Mouse (Mus musculus) testis, adult 2 months (tissue): Measurements from ENCODE around the gene Hipk4. TPM values are rescaled to one million over a fixed set of nuclear protein-coding genes. Genes with fewer than 3 reads are reported as not detected.
A peak's percentile ranks its signal among the peaks of the same experiment; 100 is the strongest.

Experiments used
- H3K27ac ChIP-seq: fragments of 200-500 bp; 2 replicates; pipeline ENCODE4 v1.5.1; 2012; ENCODE audit warnings: low read depth, low read length; ENCODE audit not compliant: control insufficient read depth, insufficient read depth
- H3K27me3 ChIP-seq: fragments of 200-500 bp; 2 replicates; pipeline ENCODE4 v1.6.1; 2012; ENCODE audit warnings: mild to moderate bottlenecking, low read length, moderate library complexity; ENCODE audit not compliant: control insufficient read depth, insufficient read depth
- H3K36me3 ChIP-seq: fragments of 200-500 bp; 2 replicates; pipeline ENCODE4 v1.6.1; 2012; ENCODE audit warnings: mild to moderate bottlenecking, low read length; ENCODE audit not compliant: control insufficient read depth, insufficient read depth
- H3K4me1 ChIP-seq: fragments of 200-500 bp; 2 replicates; pipeline ENCODE4 v1.6.1; 2012; ENCODE audit warnings: low read length; ENCODE audit not compliant: control insufficient read depth, insufficient read depth
- H3K4me3 ChIP-seq: fragments of 200-500 bp; 2 replicates; pipeline ENCODE4 v1.5.1; 2012; ENCODE audit warnings: low read depth, mild to moderate bottlenecking, low read length, moderate library complexity, mixed read lengths; ENCODE audit not compliant: control insufficient read depth
- CTCF ChIP-seq: fragments of 200-500 bp; IDR thresholded peaks from 2 replicates; pipeline ENCODE4 v1.5.1; 2012; ENCODE audit warnings: low read depth, mild to moderate bottlenecking, inconsistent platforms, low read length, moderate library complexity; ENCODE audit not compliant: control insufficient read depth, insufficient read depth, insufficient replicate concordance
- POLR2A ChIP-seq: fragments of 200-500 bp; IDR thresholded peaks from 2 replicates; pipeline ENCODE4 v1.6.1; 2012; ENCODE audit warnings: low read depth, mild to moderate bottlenecking, inconsistent platforms, low read length, moderate library complexity; ENCODE audit not compliant: control insufficient read depth
- polyA plus RNA-seq: library from polyadenylated mRNA; depleted of rRNA; stranded (reverse); fragments of >200 nt; gene quantifications from 2 replicates; pipeline ENCODE4 v1.2.3, GENCODE M21; 2012

Gene Hipk4
- polyA plus RNA-seq, 1 experiment = 122 TPM

DNA sequence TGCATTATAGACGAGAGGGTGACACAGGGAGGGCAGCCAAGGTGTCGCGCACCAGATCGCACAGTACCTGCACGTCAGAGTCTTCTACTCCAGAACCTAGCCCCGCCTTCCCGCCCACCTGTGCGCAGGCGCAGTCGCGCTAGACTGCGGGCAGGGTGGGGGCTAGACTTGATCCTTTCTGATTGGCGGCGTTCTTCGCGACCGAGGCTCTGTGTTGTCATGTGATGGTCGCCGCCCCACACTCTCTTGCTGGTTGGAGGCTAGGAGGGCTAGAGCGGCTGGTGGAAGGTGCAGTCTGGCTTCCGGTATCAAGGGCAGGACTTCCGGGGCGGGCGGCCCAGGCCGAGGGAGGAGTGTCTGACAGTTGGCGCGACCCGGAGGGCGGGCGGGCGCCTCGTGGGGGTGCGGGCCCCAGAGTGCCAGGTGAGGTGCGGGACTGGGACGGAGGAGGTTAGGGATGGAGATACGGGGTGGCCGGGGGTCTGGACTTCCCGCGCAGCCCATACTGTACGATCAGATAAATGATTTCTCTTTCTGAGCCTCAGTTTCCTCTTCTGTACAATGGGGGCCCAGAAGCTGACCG lies 30.0 kb downstream of the Hipk4 start, which contains the start of the genes Pld3 and 2310022A10Rik:
Pld3 (minus strand) TSS at position 288 of the 583 bp plus-strand sequence.
2310022A10Rik (plus strand) TSS at position 303 of the 583 bp plus-strand sequence.
- H3K4me3 ChIP-seq = peak within 1 kb of the TSS; percentile 95
- H3K36me3 ChIP-seq = no peaks in the 10 kb centered on the region
- H3K27ac ChIP-seq = peak within 1 kb of the TSS; percentile 81
- H3K27me3 ChIP-seq = no peaks in the 10 kb centered on the region
- H3K4me1 ChIP-seq = peaks cover 3% of the 10 kb centered on the region; the same call in 1 of the 2 replicates
- TF ChIP-seq POLR2A = peak; percentile 77
- no peak for TF ChIP-seq CTCF

DNA sequence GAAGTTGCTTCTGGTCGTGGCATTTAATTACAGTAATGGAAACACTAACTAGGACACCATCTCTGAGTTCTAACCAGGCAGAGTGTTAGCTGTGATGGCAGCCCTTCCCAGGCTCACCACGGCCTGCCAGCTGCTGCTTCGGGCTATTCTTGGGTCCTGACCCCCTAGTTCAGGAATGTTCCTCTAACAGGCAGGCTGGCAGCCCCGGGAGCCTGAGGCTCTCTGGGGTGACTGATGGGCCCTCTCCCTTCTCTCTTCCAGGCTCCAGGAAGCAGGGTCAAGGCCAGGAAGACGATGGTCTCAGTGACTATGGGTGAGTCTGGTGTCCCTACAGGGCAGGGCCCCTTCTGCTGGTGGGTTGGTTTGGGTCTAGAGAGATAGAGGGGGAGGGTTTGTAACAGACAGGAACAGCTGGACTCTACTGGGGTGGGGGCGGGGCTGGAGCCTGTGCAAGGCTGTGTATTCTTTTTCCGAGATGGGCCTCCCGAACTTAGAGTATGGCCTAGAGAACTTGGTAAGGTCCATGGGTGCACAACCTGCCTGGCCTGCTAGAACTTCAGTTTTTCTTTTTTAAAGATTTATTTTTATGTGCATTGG lies 37.3 kb downstream of the Hipk4 start:
- H3K27me3 ChIP-seq = no peaks in the 10 kb centered on the region
- TF ChIP-seq CTCF = no peak
- TF ChIP-seq POLR2A = no peak
- H3K36me3 ChIP-seq = peaks cover 3% of the 10 kb centered on the region
- 0 out of 2 replicates have a peak overlapping the region, but pooled peaks have one; percentile 29 for H3K27ac ChIP-seq
- H3K4me1 ChIP-seq = peaks cover 7% of the 10 kb centered on the region
- no peak overlapping the region for H3K4me3 ChIP-seq

DNA sequence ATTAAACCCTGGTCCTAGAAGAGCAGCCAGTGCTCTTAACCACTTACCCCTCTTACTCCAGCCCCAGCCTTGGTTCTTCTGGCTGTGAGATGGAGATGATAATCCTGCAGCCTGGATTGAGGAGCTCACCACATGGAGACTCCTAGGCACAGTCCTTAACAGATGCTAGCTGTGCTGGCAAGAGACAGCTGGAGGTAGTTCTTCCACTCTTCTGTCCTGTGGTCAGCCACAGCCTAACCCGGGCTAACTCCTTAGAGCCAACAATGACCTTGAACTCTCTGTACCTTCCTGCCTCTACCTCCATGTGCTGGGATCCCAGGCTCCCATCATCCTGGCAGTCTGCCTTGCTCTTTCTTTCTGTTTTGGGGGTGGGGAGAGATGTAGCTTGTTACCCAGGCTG lies 37.9 kb downstream of the Hipk4 start:
- TF ChIP-seq CTCF (no peak), POLR2A (no peak)
- H3K27me3 ChIP-seq = no peaks in the 10 kb centered on the region
- H3K4me1 ChIP-seq = peaks cover 7% of the 10 kb centered on the region
- H3K36me3 ChIP-seq = peaks cover 4% of the 10 kb centered on the region
- H3K27ac ChIP-seq = 0 out of 2 replicates have a peak overlapping the region, but pooled peaks have one; percentile 29
- H3K4me3 ChIP-seq = no peak overlapping the region

DNA sequence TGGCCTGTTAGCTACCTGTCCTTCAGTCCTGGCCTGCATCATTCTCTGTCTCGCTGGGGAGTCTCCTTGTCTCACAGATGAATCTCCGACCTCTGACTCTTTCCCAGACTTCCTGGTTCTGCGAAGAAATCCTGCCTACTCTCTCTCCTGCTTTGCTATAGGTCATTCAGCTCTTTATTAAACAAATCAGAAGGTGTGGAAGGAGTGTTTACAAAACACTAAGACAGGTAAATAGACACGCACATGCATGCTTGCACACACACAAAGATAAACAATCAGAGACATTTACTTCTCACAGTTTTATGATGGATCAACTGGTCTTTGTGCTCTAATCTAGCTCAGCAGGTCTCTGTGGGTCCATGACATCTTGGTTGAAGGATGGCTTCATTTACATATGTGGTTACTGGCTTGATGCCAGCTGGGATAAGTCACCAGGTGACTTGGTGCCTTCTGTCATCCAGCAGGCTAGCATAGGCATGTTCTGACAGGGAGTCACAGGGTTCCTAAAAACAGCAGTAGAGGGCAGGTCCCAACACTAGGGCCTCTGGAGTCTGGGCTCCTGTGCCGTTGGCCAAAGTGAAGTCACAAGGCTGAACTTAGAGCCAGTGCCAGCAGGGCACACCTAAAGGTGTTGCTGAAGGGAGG lies 46.6 kb downstream of the Hipk4 start:
- H3K4me3 ChIP-seq = no peak overlapping the region
- H3K27me3 ChIP-seq = no peaks in the 10 kb centered on the region
- H3K4me1 ChIP-seq = no peaks in the 10 kb centered on the region
- no peak for TF ChIP-seq POLR2A
- TF ChIP-seq CTCF = no peak
- H3K36me3 ChIP-seq = peaks cover 7% of the 10 kb centered on the region
- no peak overlapping the region for H3K27ac ChIP-seq

DNA sequence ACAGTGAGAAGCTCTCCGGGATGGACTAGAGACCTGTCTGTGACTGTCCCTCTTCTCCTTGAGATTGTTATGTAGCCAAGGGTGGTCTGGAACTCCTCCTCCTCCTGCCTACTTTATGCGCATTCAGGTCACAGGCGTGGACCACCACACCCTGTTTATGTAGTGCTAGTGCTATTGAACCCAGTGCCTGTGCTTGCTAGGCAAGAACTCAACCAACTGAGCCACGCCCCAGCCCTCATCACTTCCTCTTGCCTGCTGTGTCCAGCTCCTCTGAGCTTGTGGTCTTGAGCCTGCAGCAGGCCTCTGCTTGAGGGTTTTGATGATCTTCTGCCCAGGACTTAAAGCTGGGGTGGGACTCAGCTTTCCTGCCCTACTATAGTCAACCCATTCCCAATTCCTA lies 49.1 kb downstream of the Hipk4 start:
- TF ChIP-seq POLR2A = no peak
- TF ChIP-seq CTCF = no peak
- H3K27ac ChIP-seq = no peak overlapping the region

DNA sequence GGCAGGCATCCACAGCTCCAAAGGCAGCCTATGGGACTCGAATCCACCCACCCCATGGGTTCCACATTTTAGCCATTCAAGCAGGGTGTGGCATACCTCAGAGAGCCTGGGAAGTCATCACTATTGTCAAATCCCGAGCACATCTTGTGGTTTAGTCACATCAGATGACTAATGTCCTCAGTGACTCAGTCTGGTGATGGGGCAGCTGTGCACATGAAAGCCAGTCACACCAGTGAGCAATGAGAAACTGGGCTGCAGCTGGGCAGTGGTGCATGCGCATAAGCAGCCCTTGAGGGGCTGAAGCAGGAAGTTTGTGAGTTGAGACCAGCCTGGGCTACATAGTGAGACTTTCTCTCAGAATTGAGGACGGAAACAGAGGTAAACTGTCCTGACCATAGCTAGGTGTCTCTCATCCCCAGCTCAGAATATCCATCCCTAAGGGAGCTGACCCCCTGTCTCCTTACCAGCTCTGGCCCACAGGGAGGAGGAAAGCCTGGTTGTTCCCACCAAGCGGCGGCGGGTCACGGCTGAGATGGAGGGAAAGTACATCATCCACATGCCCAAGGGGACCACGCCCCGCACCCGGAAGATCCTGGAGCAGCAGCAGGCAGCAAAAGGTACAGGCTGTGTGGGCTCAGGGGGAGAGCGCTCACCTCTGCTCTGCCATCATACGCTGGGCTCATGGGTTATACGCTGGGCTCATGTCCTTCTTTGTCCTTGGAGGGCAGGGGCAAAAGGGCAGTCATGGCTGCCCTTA lies 51.2 kb downstream of the Hipk4 start:
- H3K4me1 ChIP-seq = no peaks in the 10 kb centered on the region
- TF ChIP-seq CTCF = no peak
- TF ChIP-seq POLR2A = no peak
- no peak overlapping the region for H3K4me3 ChIP-seq
- no peak overlapping the region for H3K27ac ChIP-seq
- no peaks in the 10 kb centered on the region for H3K27me3 ChIP-seq
- no peaks in the 10 kb centered on the region; the same call in 1 of the 2 replicates for H3K36me3 ChIP-seq

More for the DNA sequence above, 49.1 kb downstream of the Hipk4 start:
- H3K4me3 ChIP-seq = no peak overlapping the region
- no peaks in the 10 kb centered on the region for H3K4me1 ChIP-seq
- no peaks in the 10 kb centered on the region for H3K27me3 ChIP-seq
- H3K36me3 ChIP-seq = peaks cover 3% of the 10 kb centered on the region
